Mouse (Mus musculus) kidney, adult 2 months (tissue): ENCODE data around the gene Kpna1.

ENCODE experiments used
- CTCF ChIP-seq: fragments of 200-500 bp; conservative IDR thresholded peaks from 2 replicates; pipeline ENCODE4 v1.5.1; 2011; ENCODE audit warnings: low read depth, mild to moderate bottlenecking, control low read depth, low read length, moderate library complexity, mixed read lengths; ENCODE audit not compliant: insufficient read depth, insufficient read length
- POLR2A ChIP-seq: fragments of 200-500 bp; IDR thresholded peaks from one replicate; pipeline ENCODE4 v1.6.1; 2011; ENCODE audit warnings: low read depth, low read length, control low read depth

DNA sequence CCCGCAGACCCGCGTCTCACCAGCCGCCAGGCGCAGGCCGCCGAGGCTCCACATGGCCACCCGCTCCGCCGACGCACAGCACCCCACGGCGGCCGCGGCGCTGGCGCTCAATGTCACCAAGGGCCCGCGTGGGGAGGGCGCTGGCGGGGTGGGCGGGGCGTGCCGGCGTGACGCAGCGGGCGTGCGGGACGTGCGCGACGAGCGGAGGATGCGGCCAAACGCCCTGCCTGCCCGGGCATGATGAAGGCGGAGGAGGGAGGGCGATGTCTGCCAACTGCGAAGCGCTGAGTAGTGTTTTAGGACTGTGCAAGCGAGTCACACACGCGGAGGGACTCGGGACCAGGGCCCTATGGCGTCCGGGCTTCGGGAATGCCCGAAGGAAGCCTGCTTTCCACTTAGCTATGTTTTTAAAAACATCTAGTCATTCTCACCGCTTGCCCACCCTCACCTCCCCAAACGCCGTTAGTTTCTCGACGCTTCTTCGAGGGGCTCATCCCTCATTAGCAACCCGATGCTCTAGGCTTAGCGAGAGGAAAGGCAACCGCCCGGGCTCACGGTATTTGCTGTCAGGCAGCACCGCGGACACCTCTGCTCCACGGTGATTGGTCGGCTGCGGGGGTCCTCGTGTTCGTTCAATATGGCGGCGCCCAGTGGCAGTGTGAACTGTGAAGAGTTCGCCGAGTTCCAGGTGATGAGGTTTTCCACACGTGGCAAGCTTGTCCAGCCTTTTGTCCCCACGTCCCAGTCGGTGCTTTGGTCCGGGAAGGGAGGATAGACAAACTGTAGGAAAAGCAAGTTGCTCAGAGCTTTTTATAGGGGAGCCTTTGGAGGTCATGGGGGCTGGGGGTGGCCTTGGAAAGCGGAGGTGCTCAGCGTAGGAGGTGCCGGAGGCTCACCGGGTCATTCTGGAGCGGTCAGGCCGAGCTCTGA, 93.2 kb downstream of the Kpna1 start, which contains the start of the genes Fam162a and Ccdc58:
- TF ChIP-seq CTCF (no peak), POLR2A (peak; percentile 96)
